8 mouse cellular contexts compared by ENCODE assay signal in genomic region chr1:155217865-155218541, GRCm38 (mm10). TPM values are rescaled to one million over a fixed set of nuclear protein-coding genes. Genes with fewer than 3 reads are reported as not detected.
DNase-seq lines count a peak whose midpoint lies in the region; ATAC-seq and TF ChIP-seq lines count a peak whose summit lies in the region.

No protein-coding gene starts in this region.

- DNase-seq in kidney, adult 2 months, result peak; percentile 63
- peak; percentile 56 to 57 for DNase-seq in CD8-positive naive resting alpha-beta T cell, adult 2 months (ENCODE audit: low read depth in 2 of 2, low spot score in 2 of 2)
- DNase-seq in forebrain, embryonic 11.5 days (ENCODE audit: low spot score), result peak; percentile 78
- peak; percentile 64 for DNase-seq in liver, postnatal 0 days
- DNase-seq in right cerebral cortex, postnatal 4 days, result peak; percentile 45
- DNase-seq in ovary, postnatal 14 days (ENCODE audit: low spot score), result no peak

- no peak for TF ChIP-seq EP300 in liver, postnatal 0 days (IDR thresholded peaks at IDR 0.05; ENCODE audit: low read depth)

- H3K27ac ChIP-seq in kidney, adult 2 months (ENCODE audit: insufficient read depth, low read depth, low read length), result no peak overlapping the region
- no peak overlapping the region for H3K27ac ChIP-seq in kidney, embryonic 14.5 days (ENCODE audit: low read depth, low read length)
- no peak overlapping the region for H3K27ac ChIP-seq in bone marrow macrophage, adult 2 months (ENCODE audit: insufficient read depth, low read depth, low read length)
- no peak overlapping the region for H3K27ac ChIP-seq in forebrain, embryonic 11.5 days (ENCODE audit: low read depth, low read length)
- H3K27ac ChIP-seq in liver, postnatal 0 days (ENCODE audit: low read depth), result no peak overlapping the region

- H3K27me3 ChIP-seq in kidney, adult 2 months (replicated peaks; ENCODE audit: control insufficient read depth, insufficient read depth, low read length), result no peaks in the 10 kb centered on the region
- H3K27me3 ChIP-seq in kidney, embryonic 14.5 days (ENCODE audit: control insufficient read depth, insufficient read depth, low read length), result no peaks in the 10 kb centered on the region
- H3K27me3 ChIP-seq in forebrain, embryonic 11.5 days (ENCODE audit: control insufficient read depth, insufficient read depth, low read length), result no peaks in the 10 kb centered on the region
- no peaks in the 10 kb centered on the region for H3K27me3 ChIP-seq in liver, postnatal 0 days (ENCODE audit: insufficient read depth, low read length)

- no peak overlapping the region for H3K4me3 ChIP-seq in kidney, adult 2 months (ENCODE audit: insufficient read depth, low read depth, low read length)
- H3K4me3 ChIP-seq in kidney, embryonic 14.5 days (ENCODE audit: low read length), result no peak overlapping the region
- H3K4me3 ChIP-seq in bone marrow macrophage, adult 2 months (ENCODE audit: insufficient read depth, low read length), result no peak overlapping the region
- H3K4me3 ChIP-seq in forebrain, embryonic 11.5 days (ENCODE audit: low read depth, low read length), result no peak overlapping the region
- H3K4me3 ChIP-seq in liver, postnatal 0 days (ENCODE audit: low read depth, low read length), result no peak overlapping the region

- peak; percentile 93 for TF ChIP-seq CTCF in kidney, adult 2 months (conservative IDR thresholded peaks at IDR 0.05; ENCODE audit: insufficient read depth, insufficient read length, low read depth, low read length)
- peak; percentile 92 for TF ChIP-seq CTCF in bone marrow macrophage, adult 2 months (IDR thresholded peaks at IDR 0.05; ENCODE audit: low read depth, low read length)
- peak; percentile 91 for TF ChIP-seq CTCF in liver, postnatal 0 days (IDR thresholded peaks at IDR 0.05; ENCODE audit: low read depth)

- no peak overlapping the region for H3K9ac ChIP-seq in kidney, embryonic 14.5 days (ENCODE audit: low read depth, low read length)
- H3K9ac ChIP-seq in forebrain, embryonic 11.5 days (ENCODE audit: low read length), result no peak overlapping the region
- no peak overlapping the region for H3K9ac ChIP-seq in liver, postnatal 0 days (replicated peaks)

- H3K36me3 ChIP-seq in kidney, adult 2 months (ENCODE audit: control insufficient read depth, insufficient read depth, low read length), result peaks cover 2% of the 10 kb centered on the region; the same call in 1 of the 2 replicates
- peaks cover 2% of the 10 kb centered on the region; the same call in 1 of the 2 replicates for H3K36me3 ChIP-seq in kidney, embryonic 14.5 days (ENCODE audit: control insufficient read depth, insufficient read depth, low read length)
- no peaks in the 10 kb centered on the region for H3K36me3 ChIP-seq in forebrain, embryonic 11.5 days (ENCODE audit: control insufficient read depth, insufficient read depth, low read length)
- H3K36me3 ChIP-seq in liver, postnatal 0 days (replicated peaks; ENCODE audit: insufficient read depth, low read length), result no peaks in the 10 kb centered on the region

- TF ChIP-seq POLR2A in kidney, adult 2 months (IDR thresholded peaks at IDR 0.05; ENCODE audit: low read depth, low read length), result no peak
- TF ChIP-seq POLR2A in bone marrow macrophage, adult 2 months (IDR thresholded peaks at IDR 0.05; ENCODE audit: borderline replicate concordance, low read depth, low read length), result no peak

- H3K4me1 ChIP-seq in kidney, adult 2 months (ENCODE audit: control insufficient read depth, insufficient read depth, low read length), result peaks cover 34% of the 10 kb centered on the region; the same call in 1 of the 2 replicates
- peaks cover 29% of the 10 kb centered on the region for H3K4me1 ChIP-seq in kidney, embryonic 14.5 days (ENCODE audit: control insufficient read depth, insufficient read depth, low read length)
- H3K4me1 ChIP-seq in bone marrow macrophage, adult 2 months (ENCODE audit: control insufficient read depth, insufficient read depth, low read length), result peaks cover 5% of the 10 kb centered on the region
- peaks cover 7% of the 10 kb centered on the region for H3K4me1 ChIP-seq in forebrain, embryonic 11.5 days (replicated peaks; ENCODE audit: control insufficient read depth, insufficient read depth, low read length)
- 0 out of 2 replicates have a peak, but pooled peaks cover 3% of the 10 kb centered on the region for H3K4me1 ChIP-seq in liver, postnatal 0 days (ENCODE audit: insufficient read depth)

- H3K4me2 ChIP-seq in kidney, embryonic 14.5 days (replicated peaks; ENCODE audit: low read depth, low read length), result no peak overlapping the region
- H3K4me2 ChIP-seq in forebrain, embryonic 11.5 days (ENCODE audit: low read depth, low read length, severe bottlenecking), result no peak overlapping the region
- no peak overlapping the region for H3K4me2 ChIP-seq in liver, postnatal 0 days (ENCODE audit: low read depth, low read length)

- H3K9me3 ChIP-seq in kidney, embryonic 14.5 days (ENCODE audit: control insufficient read depth, low read length), result no peaks in the 10 kb centered on the region
- no peaks in the 10 kb centered on the region for H3K9me3 ChIP-seq in forebrain, embryonic 11.5 days (ENCODE audit: control insufficient read depth, low read length)
- no peaks in the 10 kb centered on the region for H3K9me3 ChIP-seq in liver, postnatal 0 days (ENCODE audit: low read length)

- WGBS in kidney, adult 2 months, result 54% methylated on average over 9 of the region's 9 CpGs
- WGBS in kidney, embryonic 14.5 days, result 53% methylated on average over 9 of the region's 9 CpGs
- 55% methylated on average over 9 of the region's 9 CpGs for WGBS in forebrain, embryonic 11.5 days
- WGBS in liver, postnatal 0 days (ENCODE audit: insufficient replicate concordance), result 45% methylated on average over 9 of the region's 9 CpGs

- no peak for ATAC-seq in kidney, embryonic 14.5 days (ENCODE audit: low FRiP score, low TSS enrichment)
- 0 out of 2 replicates have a peak, but pooled peaks have one; percentile 40 for ATAC-seq in forebrain, embryonic 11.5 days (replicated peaks; ENCODE audit: low FRiP score)
- ATAC-seq in liver, postnatal 0 days, result no peak

RNA-seq across cellular contexts. Expression of gene BC034090, which starts 26.2 kb away (rescaled TPM):
- 92.2 and 98.3 TPM in 2 replicates for polyA plus RNA-seq in kidney, adult 2 months (2012; rRNA removed)
- 4.7 and 4.9 TPM in 2 replicates for polyA plus RNA-seq in kidney, embryonic 14.5 days (2014; fragmentation: Nextera tagmentation; extraction: Ambion mirVana)
- polyA plus RNA-seq in bone marrow macrophage, adult 2 months (2012; ENCODE audit: insufficient read depth, insufficient read length, missing spikeins), result 0.94 TPM in 1 of 2 replicates, not detected in the other
- polyA plus RNA-seq in forebrain, embryonic 11.5 days (2014; fragmentation: Nextera tagmentation; extraction: Ambion mirVana), result 3.2 and 3.3 TPM in 2 replicates
- polyA plus RNA-seq in liver, postnatal 0 days (2015; fragmentation: Nextera tagmentation; extraction: Ambion mirVana), result 0.14 and 0.22 TPM in 2 replicates

RNA-seq across cellular contexts. Expression of gene Stx6, which starts 59.5 kb away (rescaled TPM):
- 38.9 and 42.6 TPM in 2 replicates for polyA plus RNA-seq in kidney, adult 2 months (2012; rRNA removed)
- polyA plus RNA-seq in kidney, embryonic 14.5 days (2014; fragmentation: Nextera tagmentation; extraction: Ambion mirVana), result 69.2 and 86.8 TPM in 2 replicates
- polyA plus RNA-seq in bone marrow macrophage, adult 2 months (2012; ENCODE audit: insufficient read depth, insufficient read length, missing spikeins), result 36.3 and 48.0 TPM in 2 replicates
- polyA plus RNA-seq in forebrain, embryonic 11.5 days (2014; fragmentation: Nextera tagmentation; extraction: Ambion mirVana), result 102 and 119 TPM in 2 replicates
- 6.0 and 8.5 TPM in 2 replicates for polyA plus RNA-seq in liver, postnatal 0 days (2015; fragmentation: Nextera tagmentation; extraction: Ambion mirVana)

Comparison
In these comparisons a context has a peak if more than half of its experiments do, and no peak if none do; other contexts are left out.
1. RNA of gene BC034090, which starts 26.2 kb away (polyA plus RNA-seq): 92.2 to 98.3 TPM in kidney, adult 2 months; 4.7 to 4.9 TPM in kidney, embryonic 14.5 days, 3.2 to 3.3 TPM in forebrain, embryonic 11.5 days, 0.94 TPM in bone marrow macrophage, adult 2 months and 0.14 to 0.22 TPM in liver, postnatal 0 days; every median in the first group is over 10 times any median in the second.
2. Peak in every context shown above with its lines, with median percentiles within 50 percentile points of each other: CTCF ChIP-seq.